Mouse (Mus musculus): ENCODE measurements around the gene Slc13a5. TPM values are rescaled to one million over a fixed set of nuclear protein-coding genes. Genes with fewer than 3 reads are reported as not detected.

Slc13a5 gene
- polyA plus RNA-seq, 1 experiment from 2014 or later = 0.05 TPM

Other genes starting within 250 kb of the Slc13a5 start
- gene Aipl1, start 229.7 kb downstream of the Slc13a5 start, polyA plus RNA-seq (2015; fragmentation: Nextera tagmentation; extraction: Ambion mirVana) = 0.43 and 0.72 TPM in 2 replicates
- gene Pimreg, start 225.2 kb downstream of the Slc13a5 start, polyA plus RNA-seq (2015; fragmentation: Nextera tagmentation; extraction: Ambion mirVana) = 153 and 156 TPM in 2 replicates
- gene Pitpnm3, start 131.4 kb downstream of the Slc13a5 start, polyA plus RNA-seq (2015; fragmentation: Nextera tagmentation; extraction: Ambion mirVana) = 1.8 and 1.9 TPM in 2 replicates
- gene Gm43951, start 60.4 kb downstream of the Slc13a5 start, polyA plus RNA-seq (2015; fragmentation: Nextera tagmentation; extraction: Ambion mirVana) = 0.26 and 0.44 TPM in 2 replicates
- 18.8 and 19.0 TPM in 2 replicates for gene 4933427D14Rik, start 59.8 kb downstream of the Slc13a5 start, polyA plus RNA-seq (2015; fragmentation: Nextera tagmentation; extraction: Ambion mirVana)
- gene Txndc17, start 59.7 kb downstream of the Slc13a5 start, polyA plus RNA-seq (2015; fragmentation: Nextera tagmentation; extraction: Ambion mirVana) = 184 and 186 TPM in 2 replicates
- 45.5 and 46.9 TPM in 2 replicates for gene Med31, start 51.6 kb downstream of the Slc13a5 start, polyA plus RNA-seq (2015; fragmentation: Nextera tagmentation; extraction: Ambion mirVana)
- gene Xaf1, start 34.4 kb upstream of the Slc13a5 start, polyA plus RNA-seq (2015; fragmentation: Nextera tagmentation; extraction: Ambion mirVana) = 6.0 and 7.3 TPM in 2 replicates
- gene Fbxo39, start 47.2 kb upstream of the Slc13a5 start, polyA plus RNA-seq (2015; fragmentation: Nextera tagmentation; extraction: Ambion mirVana) = not detected in 2 replicates
- 11.4 and 11.8 TPM in 2 replicates for gene Tekt1, start 95.2 kb upstream of the Slc13a5 start, polyA plus RNA-seq (2015; fragmentation: Nextera tagmentation; extraction: Ambion mirVana)
- gene Smtnl2, start 144.5 kb upstream of the Slc13a5 start, polyA plus RNA-seq (2015; fragmentation: Nextera tagmentation; extraction: Ambion mirVana) = 156 and 158 TPM in 2 replicates
- gene Ggt6, start 168.3 kb upstream of the Slc13a5 start, polyA plus RNA-seq (2015; fragmentation: Nextera tagmentation; extraction: Ambion mirVana) = 0.14 and 0.26 TPM in 2 replicates
- 137 and 140 TPM in 2 replicates for gene Mybbp1a, start 174.1 kb upstream of the Slc13a5 start, polyA plus RNA-seq (2015; fragmentation: Nextera tagmentation; extraction: Ambion mirVana)
- gene Spns2, start 222.7 kb upstream of the Slc13a5 start, polyA plus RNA-seq (2015; fragmentation: Nextera tagmentation; extraction: Ambion mirVana) = 5.3 and 6.4 TPM in 2 replicates

All from lung, embryonic 15.5 days (tissue).